25 mouse cellular contexts compared by ENCODE assay signal in the genomic region with DNA sequence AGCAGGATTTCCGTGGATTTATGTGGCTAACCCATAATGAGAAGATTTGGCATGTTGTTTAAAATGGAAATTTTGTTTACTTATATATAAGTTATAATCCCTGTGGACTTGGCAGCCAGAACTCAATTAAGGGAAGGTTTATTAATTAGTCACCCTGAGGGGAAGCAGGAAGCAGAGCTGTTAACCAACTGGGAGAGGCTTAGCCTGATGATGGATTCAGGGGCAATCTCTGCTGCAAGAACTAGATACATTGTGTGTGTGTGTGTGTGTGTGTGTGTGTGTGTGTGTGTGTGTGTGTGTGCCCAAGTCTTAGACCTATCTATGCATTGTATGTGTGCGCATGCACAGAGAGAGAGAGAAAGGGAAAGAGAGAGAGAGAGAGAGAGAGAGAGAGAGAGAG.
DNase-seq lines count a peak whose midpoint lies in the region; ATAC-seq and TF ChIP-seq lines count a peak whose summit lies in the region.
"Had no signal": no experiment of that assay in that cellular context is flagged by ENCODE, and none has a peak within 500 bp of the region (broad histone marks: within the 10 kb centered on the region; RNA-seq: fewer than 3 reads in every experiment).

No protein-coding gene starts in this region.

- no peak overlapping the region for H3K4me2 ChIP-seq in forebrain, embryonic 11.5 days (ENCODE audit: low read depth, low read length, severe bottlenecking)
- H3K4me2 ChIP-seq in forebrain, postnatal 0 days (ENCODE audit: low read depth): no peak overlapping the region
- no peak overlapping the region for H3K4me2 ChIP-seq in hindbrain, embryonic 13.5 days
- H3K4me2 ChIP-seq in intestine, embryonic 16.5 days (ENCODE audit: low read depth, low read length): no peak overlapping the region
- no peak overlapping the region for H3K4me2 ChIP-seq in intestine, embryonic 15.5 days (replicated peaks)
- H3K4me2 ChIP-seq in midbrain, embryonic 16.5 days (ENCODE audit: low read length): no peak overlapping the region
- H3K4me2 ChIP-seq in midbrain, embryonic 15.5 days: no peak overlapping the region
- H3K4me2 ChIP-seq: heart, embryonic 13.5 days; hindbrain, embryonic 14.5 days had no signal

- H3K36me3 ChIP-seq in forebrain, embryonic 11.5 days (ENCODE audit: control insufficient read depth, insufficient read depth, low read length): no peaks in the 10 kb centered on the region
- peaks cover 5% of the 10 kb centered on the region; the same call in 1 of the 2 replicates for H3K36me3 ChIP-seq in forebrain, postnatal 0 days (ENCODE audit: insufficient read depth)
- H3K36me3 ChIP-seq in hindbrain, embryonic 13.5 days: peaks cover 13% of the 10 kb centered on the region
- no peaks in the 10 kb centered on the region for H3K36me3 ChIP-seq in hindbrain, embryonic 10.5 days
- H3K36me3 ChIP-seq in intestine, embryonic 16.5 days (ENCODE audit: control insufficient read depth, insufficient read depth, low read length): no peaks in the 10 kb centered on the region
- no peaks in the 10 kb centered on the region for H3K36me3 ChIP-seq in intestine, embryonic 15.5 days
- no peaks in the 10 kb centered on the region for H3K36me3 ChIP-seq in midbrain, embryonic 16.5 days (ENCODE audit: control insufficient read depth, insufficient read depth, low read length)
- H3K36me3 ChIP-seq in midbrain, embryonic 15.5 days (replicated peaks): no peaks in the 10 kb centered on the region
- H3K36me3 ChIP-seq: forebrain, embryonic 10.5 days had no signal

- WGBS in forebrain, embryonic 11.5 days: 53% methylated on average over 2 of the region's 2 CpGs
- 46% methylated on average over 2 of the region's 2 CpGs for WGBS in forebrain, postnatal 0 days
- WGBS in hindbrain, embryonic 13.5 days: 63% methylated on average over 2 of the region's 2 CpGs
- WGBS in hindbrain, embryonic 10.5 days: 63% methylated on average over 2 of the region's 2 CpGs
- WGBS in intestine, embryonic 16.5 days: 58% methylated on average over 2 of the region's 2 CpGs
- WGBS in intestine, embryonic 15.5 days: 52% methylated on average over 2 of the region's 2 CpGs
- WGBS in midbrain, embryonic 16.5 days: 45% methylated on average over 2 of the region's 2 CpGs
- WGBS in midbrain, embryonic 15.5 days: 41% methylated on average over 2 of the region's 2 CpGs

- H3K27me3 ChIP-seq in forebrain, embryonic 11.5 days (ENCODE audit: control insufficient read depth, insufficient read depth, low read length): no peaks in the 10 kb centered on the region; the same call in 1 of the 2 replicates
- no peaks in the 10 kb centered on the region for H3K27me3 ChIP-seq in forebrain, postnatal 0 days (ENCODE audit: insufficient read depth, low read length)
- H3K27me3 ChIP-seq in hindbrain, embryonic 13.5 days: no peaks in the 10 kb centered on the region
- no peaks in the 10 kb centered on the region for H3K27me3 ChIP-seq in hindbrain, embryonic 10.5 days (ENCODE audit: insufficient read depth, poor library complexity, severe bottlenecking)
- H3K27me3 ChIP-seq in intestine, embryonic 16.5 days (replicated peaks; ENCODE audit: control insufficient read depth, insufficient read depth, low read length): no peaks in the 10 kb centered on the region
- H3K27me3 ChIP-seq in intestine, embryonic 15.5 days (replicated peaks): no peaks in the 10 kb centered on the region
- H3K27me3 ChIP-seq in midbrain, embryonic 16.5 days (ENCODE audit: control insufficient read depth, insufficient read depth, low read depth, low read length): no peaks in the 10 kb centered on the region
- no peaks in the 10 kb centered on the region for H3K27me3 ChIP-seq in midbrain, embryonic 15.5 days (replicated peaks)
- H3K27me3 ChIP-seq: heart, embryonic 13.5 days had no signal

- H3K9me3 ChIP-seq in forebrain, embryonic 11.5 days (ENCODE audit: control insufficient read depth, low read length): no peaks in the 10 kb centered on the region
- H3K9me3 ChIP-seq in forebrain, postnatal 0 days (ENCODE audit: low read length): no peaks in the 10 kb centered on the region
- H3K9me3 ChIP-seq in hindbrain, embryonic 13.5 days: no peaks in the 10 kb centered on the region
- no peaks in the 10 kb centered on the region for H3K9me3 ChIP-seq in hindbrain, embryonic 10.5 days
- H3K9me3 ChIP-seq in intestine, embryonic 16.5 days (ENCODE audit: control insufficient read depth, low read length): no peaks in the 10 kb centered on the region
- H3K9me3 ChIP-seq in intestine, embryonic 15.5 days: no peaks in the 10 kb centered on the region
- H3K9me3 ChIP-seq in midbrain, embryonic 16.5 days (replicated peaks; ENCODE audit: control insufficient read depth, low read length, poor library complexity, severe bottlenecking): no peaks in the 10 kb centered on the region
- H3K9me3 ChIP-seq in midbrain, embryonic 15.5 days: no peaks in the 10 kb centered on the region
- H3K9me3 ChIP-seq: forebrain, embryonic 10.5 days; heart, embryonic 10.5 days; heart, embryonic 13.5 days had no signal

- DNase-seq in forebrain, embryonic 11.5 days (ENCODE audit: low spot score): no peak
- DNase-seq in forebrain, postnatal 0 days: no peak
- DNase-seq in hindbrain, embryonic 10.5 days (ENCODE audit: low spot score): no peak
- DNase-seq: adrenal gland, adult 8-10 months; adrenal gland, postnatal 25 days; cerebellum, adult 18-20 months; cerebellum, adult 9-10 months; cerebellum, postnatal 14 days; gastrocnemius, postnatal 10 days; gastrocnemius, postnatal 36 days; heart, adult 2 months; heart, postnatal 14 days; heart, postnatal 4 days; kidney, adult 11 months had no signal

- no peak overlapping the region for H3K4me3 ChIP-seq in forebrain, embryonic 11.5 days (ENCODE audit: low read depth, low read length)
- H3K4me3 ChIP-seq in forebrain, postnatal 0 days (ENCODE audit: low read depth, low read length): no peak overlapping the region
- H3K4me3 ChIP-seq in hindbrain, embryonic 13.5 days: no peak overlapping the region
- H3K4me3 ChIP-seq in hindbrain, embryonic 10.5 days: no peak overlapping the region
- no peak overlapping the region for H3K4me3 ChIP-seq in intestine, embryonic 16.5 days (ENCODE audit: low read length)
- no peak overlapping the region for H3K4me3 ChIP-seq in intestine, embryonic 15.5 days (replicated peaks)
- no peak overlapping the region for H3K4me3 ChIP-seq in midbrain, embryonic 16.5 days (ENCODE audit: low read depth, low read length)
- H3K4me3 ChIP-seq in midbrain, embryonic 15.5 days: no peak overlapping the region
- H3K4me3 ChIP-seq: forebrain, embryonic 10.5 days; heart, adult 2 months; heart, embryonic 10.5 days; heart, embryonic 13.5 days had no signal

- no peak for TF ChIP-seq CTCF in forebrain, postnatal 0 days (IDR thresholded peaks at IDR 0.05; ENCODE audit: low read depth)

- no peak overlapping the region for H3K27ac ChIP-seq in forebrain, embryonic 11.5 days (ENCODE audit: low read depth, low read length)
- no peak overlapping the region for H3K27ac ChIP-seq in forebrain, postnatal 0 days (ENCODE audit: low read depth, low read length)
- peak overlapping the region; percentile 20; the same call in 1 of the 2 replicates for H3K27ac ChIP-seq in hindbrain, embryonic 13.5 days
- H3K27ac ChIP-seq in hindbrain, embryonic 10.5 days: no peak overlapping the region
- H3K27ac ChIP-seq in intestine, embryonic 16.5 days (ENCODE audit: low read length): no peak overlapping the region
- H3K27ac ChIP-seq in intestine, embryonic 15.5 days: no peak overlapping the region
- no peak overlapping the region for H3K27ac ChIP-seq in midbrain, embryonic 16.5 days (ENCODE audit: low read length)
- no peak overlapping the region for H3K27ac ChIP-seq in midbrain, embryonic 15.5 days
- H3K27ac ChIP-seq: forebrain, embryonic 10.5 days; heart, adult 2 months; heart, embryonic 10.5 days; heart, embryonic 13.5 days; hindbrain, embryonic 14.5 days had no signal

- H3K9ac ChIP-seq in forebrain, embryonic 11.5 days (ENCODE audit: low read length): no peak overlapping the region
- H3K9ac ChIP-seq in forebrain, postnatal 0 days: no peak overlapping the region
- H3K9ac ChIP-seq in hindbrain, embryonic 13.5 days: no peak overlapping the region
- H3K9ac ChIP-seq in intestine, embryonic 16.5 days (ENCODE audit: low read depth, low read length): no peak overlapping the region
- no peak overlapping the region for H3K9ac ChIP-seq in intestine, embryonic 15.5 days
- H3K9ac ChIP-seq in midbrain, embryonic 16.5 days (ENCODE audit: low read depth, low read length): no peak overlapping the region
- no peak overlapping the region for H3K9ac ChIP-seq in midbrain, embryonic 15.5 days
- H3K9ac ChIP-seq: heart, embryonic 13.5 days; hindbrain, embryonic 14.5 days had no signal

- H3K4me1 ChIP-seq in forebrain, embryonic 11.5 days (replicated peaks; ENCODE audit: control insufficient read depth, insufficient read depth, low read length): no peaks in the 10 kb centered on the region
- H3K4me1 ChIP-seq in forebrain, postnatal 0 days (ENCODE audit: insufficient read depth): no peaks in the 10 kb centered on the region
- no peaks in the 10 kb centered on the region for H3K4me1 ChIP-seq in hindbrain, embryonic 13.5 days (replicated peaks)
- H3K4me1 ChIP-seq in hindbrain, embryonic 10.5 days (replicated peaks): 0 out of 2 replicates have a peak, but pooled peaks cover 4% of the 10 kb centered on the region
- no peaks in the 10 kb centered on the region for H3K4me1 ChIP-seq in intestine, embryonic 16.5 days (ENCODE audit: control insufficient read depth, insufficient read depth, low read length)
- H3K4me1 ChIP-seq in intestine, embryonic 15.5 days (replicated peaks): no peaks in the 10 kb centered on the region
- H3K4me1 ChIP-seq in midbrain, embryonic 16.5 days (ENCODE audit: control insufficient read depth, insufficient read depth, low read length): no peaks in the 10 kb centered on the region
- no peaks in the 10 kb centered on the region for H3K4me1 ChIP-seq in midbrain, embryonic 15.5 days
- H3K4me1 ChIP-seq: heart, embryonic 10.5 days; heart, embryonic 13.5 days had no signal

- 0 out of 2 replicates have a peak, but pooled peaks have one; percentile 5 for ATAC-seq in forebrain, embryonic 11.5 days (replicated peaks; ENCODE audit: low FRiP score)
- ATAC-seq in forebrain, postnatal 0 days: no peak
- ATAC-seq in hindbrain, embryonic 13.5 days (ENCODE audit: low FRiP score): no peak
- ATAC-seq in intestine, embryonic 16.5 days: peak; percentile 65
- no peak for ATAC-seq in intestine, embryonic 15.5 days
- ATAC-seq in midbrain, embryonic 16.5 days: peak; percentile 54; the same call in 1 of the 2 replicates
- no peak for ATAC-seq in midbrain, embryonic 15.5 days (replicated peaks)
- ATAC-seq: activated CD4-positive, CD25-positive, alpha-beta regulatory T cell, adult 4 months; inflammation-experienced regulatory T-cells, adult 6 months had no signal

Comparison
In these comparisons a context has a peak if more than half of its experiments do, and no peak if none do; other contexts are left out.
1. ATAC-seq: peak in forebrain, embryonic 11.5 days (single experiment), intestine, embryonic 16.5 days (single experiment) and midbrain, embryonic 16.5 days (single experiment); none in forebrain, postnatal 0 days (single experiment), hindbrain, embryonic 13.5 days (single experiment), intestine, embryonic 15.5 days (single experiment) and midbrain, embryonic 15.5 days (single experiment).